Mouse (Mus musculus): Measurements from ENCODE around the gene Hist1h2aa. TPM values are rescaled to one million over a fixed set of nuclear protein-coding genes. Genes with fewer than 3 reads are reported as not detected.

Hist1h2aa gene
- polyA plus RNA-seq, 1 experiment: not detected

DNA sequence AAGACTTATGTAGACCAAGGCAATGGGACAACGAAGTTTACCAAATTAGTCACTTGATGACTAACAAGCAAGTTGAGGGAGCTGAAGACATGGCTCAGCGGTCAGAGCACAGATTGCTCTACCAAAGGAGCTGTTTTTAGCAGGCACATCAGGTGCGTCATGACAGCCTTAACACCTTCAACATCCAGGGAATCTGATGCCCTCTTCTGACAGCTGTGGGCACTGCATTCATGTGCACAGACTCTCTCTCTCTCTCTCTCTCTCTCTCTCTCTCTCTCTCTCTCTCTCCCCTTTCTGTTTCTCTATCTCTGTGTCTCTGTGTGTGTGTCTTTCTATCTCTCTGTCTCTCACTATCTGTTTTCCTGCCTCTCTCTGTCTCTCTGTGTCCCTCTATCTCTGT lies 16.7 kb downstream of the Hist1h2aa start:
- TF ChIP-seq CTCF (IDR thresholded peaks at IDR 0.05; ENCODE audit: control insufficient read depth, insufficient read depth, low read length) (peak; percentile 45), POLR2A (IDR thresholded peaks at IDR 0.05; ENCODE audit: borderline replicate concordance, control insufficient read depth, low read depth, low read length) (no peak)
- Histone ChIP-seq H3K27ac (ENCODE audit: control insufficient read depth, insufficient read depth, low read depth, low read length, poor library complexity) (no peak overlapping the region), H3K4me3 (replicated peaks; ENCODE audit: control insufficient read depth, low read depth, low read length) (no peak overlapping the region), H3K4me1 (ENCODE audit: control insufficient read depth, insufficient read depth, low read length) (no peaks in the 10 kb centered on the region)
- WGBS: 40% methylated on average over 3 of the region's 3 CpGs

DNA sequence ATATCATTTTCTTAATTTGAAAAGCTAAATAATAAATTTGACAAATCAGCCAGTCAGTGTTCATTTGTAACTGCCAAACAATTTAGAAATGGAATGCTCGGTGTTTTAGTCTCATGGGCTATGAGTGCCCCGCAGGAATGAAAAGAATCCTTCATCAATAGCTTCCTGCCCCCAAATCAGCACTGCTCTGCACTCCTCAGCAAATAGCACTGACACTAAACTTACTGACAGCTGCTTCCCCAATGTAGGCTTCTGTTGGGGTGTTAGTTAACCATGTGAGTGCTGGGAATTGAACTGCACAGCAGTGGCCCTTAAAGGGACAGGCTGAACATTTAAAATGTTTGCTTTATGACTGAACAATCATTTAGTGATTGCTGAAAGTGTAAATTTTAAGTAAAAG lies 25.5 kb downstream of the Hist1h2aa start:
- Histone ChIP-seq H3K4me1 (ENCODE audit: control insufficient read depth, insufficient read depth, low read length) (no peaks in the 10 kb centered on the region; the same call in 1 of the 2 replicates), H3K4me3 (replicated peaks; ENCODE audit: control insufficient read depth, low read depth, low read length) (no peak overlapping the region), H3K27ac (ENCODE audit: control insufficient read depth, insufficient read depth, low read depth, low read length, poor library complexity) (no peak overlapping the region)
- no peak for TF ChIP-seq POLR2A (IDR thresholded peaks at IDR 0.05; ENCODE audit: borderline replicate concordance, control insufficient read depth, low read depth, low read length)
- TF ChIP-seq CTCF (IDR thresholded peaks at IDR 0.05; ENCODE audit: control insufficient read depth, insufficient read depth, low read length): no peak
- WGBS: 54% methylated on average over 2 of the region's 2 CpGs

DNA sequence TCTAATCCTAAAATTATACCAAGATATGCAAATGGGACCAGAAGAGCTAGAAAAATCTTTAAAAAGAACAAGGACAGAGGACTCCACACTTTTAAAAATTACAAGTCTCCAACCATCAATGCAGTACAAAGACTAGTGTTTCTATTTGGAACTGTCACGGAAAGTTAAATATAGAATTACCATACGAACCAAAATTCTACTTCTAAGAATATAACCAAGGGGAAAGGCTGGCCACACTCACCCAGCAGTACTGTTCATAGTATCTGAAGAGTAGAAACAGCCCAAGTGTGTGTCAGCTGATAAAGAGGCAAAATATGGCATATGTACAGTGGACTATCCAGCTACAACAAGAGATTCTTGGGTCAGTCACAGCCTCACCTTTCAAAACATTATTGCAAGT lies 30.6 kb downstream of the Hist1h2aa start:
- no peak overlapping the region for H3K4me3 ChIP-seq (replicated peaks; ENCODE audit: control insufficient read depth, low read depth, low read length)
- no peak for TF ChIP-seq CTCF (IDR thresholded peaks at IDR 0.05; ENCODE audit: control insufficient read depth, insufficient read depth, low read length)
- no peak for TF ChIP-seq POLR2A (IDR thresholded peaks at IDR 0.05; ENCODE audit: borderline replicate concordance, control insufficient read depth, low read depth, low read length)
- no peak overlapping the region for H3K27ac ChIP-seq (ENCODE audit: control insufficient read depth, insufficient read depth, low read depth, low read length, poor library complexity)
- H3K4me1 ChIP-seq (ENCODE audit: control insufficient read depth, insufficient read depth, low read length): no peaks in the 10 kb centered on the region; the same call in 1 of the 2 replicates
- WGBS: 51% methylated on average over 2 of the region's 2 CpGs

DNA sequence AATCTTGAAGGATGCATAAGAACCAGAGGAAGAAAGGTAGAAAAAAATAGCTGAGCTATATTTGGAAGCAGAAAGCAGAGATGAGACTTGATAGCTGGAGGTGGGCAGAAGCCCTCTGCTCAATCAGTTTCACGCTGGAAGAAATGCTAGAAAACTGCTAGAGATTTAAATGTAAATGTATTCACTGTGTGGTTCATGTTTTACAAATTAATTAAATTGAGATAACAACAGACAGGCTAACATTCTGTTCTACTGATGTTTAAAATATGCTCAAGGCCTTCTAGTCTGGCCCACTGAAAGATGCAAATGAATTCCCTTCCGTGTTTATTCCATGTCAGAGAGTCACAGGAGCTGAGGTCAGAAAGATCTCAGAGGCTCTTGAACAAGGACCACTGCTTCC lies 37.6 kb downstream of the Hist1h2aa start:
- H3K4me1 ChIP-seq (ENCODE audit: control insufficient read depth, insufficient read depth, low read length): no peaks in the 10 kb centered on the region
- H3K27ac ChIP-seq (ENCODE audit: control insufficient read depth, insufficient read depth, low read depth, low read length, poor library complexity): no peak overlapping the region
- no peak overlapping the region for H3K4me3 ChIP-seq (replicated peaks; ENCODE audit: control insufficient read depth, low read depth, low read length)
- 62% methylated on average over 2 of the region's 2 CpGs for WGBS
- TF ChIP-seq POLR2A (IDR thresholded peaks at IDR 0.05; ENCODE audit: borderline replicate concordance, control insufficient read depth, low read depth, low read length): no peak
- no peak for TF ChIP-seq CTCF (IDR thresholded peaks at IDR 0.05; ENCODE audit: control insufficient read depth, insufficient read depth, low read length)

DNA sequence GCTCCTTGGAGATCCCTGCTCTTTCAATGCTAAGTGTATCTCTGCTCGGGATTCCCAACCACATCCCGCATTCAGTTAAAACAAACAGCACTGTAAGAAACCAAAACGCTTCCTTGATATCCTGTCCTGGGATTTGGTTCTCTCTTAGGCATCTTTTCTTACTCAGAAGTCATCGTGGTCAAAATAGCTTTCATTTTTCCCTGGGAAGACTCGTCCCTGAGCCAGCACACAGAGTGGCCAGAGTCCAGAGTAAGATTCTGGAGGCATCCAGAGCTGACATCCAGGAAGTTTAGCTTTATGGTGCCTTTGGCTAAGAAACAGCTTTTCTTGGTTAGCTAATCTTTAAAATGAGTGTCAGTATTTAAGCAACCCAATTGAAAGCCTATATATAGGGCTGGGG lies 38.0 kb downstream of the Hist1h2aa start:
- TF ChIP-seq POLR2A (IDR thresholded peaks at IDR 0.05; ENCODE audit: borderline replicate concordance, control insufficient read depth, low read depth, low read length): no peak
- no peak for TF ChIP-seq CTCF (IDR thresholded peaks at IDR 0.05; ENCODE audit: control insufficient read depth, insufficient read depth, low read length)
- WGBS: 68% methylated on average over 5 of the region's 5 CpGs
- Histone ChIP-seq H3K4me1 (ENCODE audit: control insufficient read depth, insufficient read depth, low read length) (no peaks in the 10 kb centered on the region), H3K4me3 (replicated peaks; ENCODE audit: control insufficient read depth, low read depth, low read length) (no peak overlapping the region), H3K27ac (ENCODE audit: control insufficient read depth, insufficient read depth, low read depth, low read length, poor library complexity) (no peak overlapping the region)

Other genes with a start within 250 kb of the Hist1h2aa start
- gene Hist1h1t, start 238.6 kb upstream of the Hist1h2aa start, polyA plus RNA-seq (2011; ENCODE audit: insufficient read depth, insufficient read length, low replicate concordance, missing spikeins): 3.9 TPM in 1 of 2 replicates, not detected in the other
- 7.1 and 15.1 TPM in 2 replicates for gene Hist1h4c, start 236.0 kb upstream of the Hist1h2aa start, polyA plus RNA-seq (2011; ENCODE audit: insufficient read depth, insufficient read length, low replicate concordance, missing spikeins)
- 4.0 and 4.5 TPM in 2 replicates for gene Hfe, start 223.6 kb upstream of the Hist1h2aa start, polyA plus RNA-seq (2011; ENCODE audit: insufficient read depth, insufficient read length, low replicate concordance, missing spikeins)
- 78.9 and 108 TPM in 2 replicates for gene Hist1h1c, start 195.7 kb upstream of the Hist1h2aa start, polyA plus RNA-seq (2011; ENCODE audit: insufficient read depth, insufficient read length, low replicate concordance, missing spikeins)
- gene Hist1h3c, start 188.9 kb upstream of the Hist1h2aa start, polyA plus RNA-seq (2011; ENCODE audit: insufficient read depth, insufficient read length, low replicate concordance, missing spikeins): 42.2 and 62.6 TPM in 2 replicates
- 65.7 and 136 TPM in 2 replicates for gene Hist1h2bb, start 187.7 kb upstream of the Hist1h2aa start, polyA plus RNA-seq (2011; ENCODE audit: insufficient read depth, insufficient read length, low replicate concordance, missing spikeins)
- 30.3 and 31.4 TPM in 2 replicates for gene Hist1h2ab, start 183.3 kb upstream of the Hist1h2aa start, polyA plus RNA-seq (2011; ENCODE audit: insufficient read depth, insufficient read length, low replicate concordance, missing spikeins)
- gene Hist1h3b, start 182.2 kb upstream of the Hist1h2aa start, polyA plus RNA-seq (2011; ENCODE audit: insufficient read depth, insufficient read length, low replicate concordance, missing spikeins): 19.6 TPM in 1 of 2 replicates, not detected in the other
- 275 and 281 TPM in 2 replicates for gene Hist1h4b, start 177.4 kb upstream of the Hist1h2aa start, polyA plus RNA-seq (2011; ENCODE audit: insufficient read depth, insufficient read length, low replicate concordance, missing spikeins)
- gene Hist1h4a, start 173.2 kb upstream of the Hist1h2aa start, polyA plus RNA-seq (2011; ENCODE audit: insufficient read depth, insufficient read length, low replicate concordance, missing spikeins): 62.7 and 98.3 TPM in 2 replicates
- gene Hist1h3a, start 172.1 kb upstream of the Hist1h2aa start, polyA plus RNA-seq (2011; ENCODE audit: insufficient read depth, insufficient read length, low replicate concordance, missing spikeins): 11.4 and 30.9 TPM in 2 replicates
- 38.3 and 41.6 TPM in 2 replicates for gene Hist1h1a, start 170.8 kb upstream of the Hist1h2aa start, polyA plus RNA-seq (2011; ENCODE audit: insufficient read depth, insufficient read length, low replicate concordance, missing spikeins)
- not detected in 2 replicates for gene Trim38, start 164.5 kb upstream of the Hist1h2aa start, polyA plus RNA-seq (2011; ENCODE audit: insufficient read depth, insufficient read length, low replicate concordance, missing spikeins)
- gene Slc17a2, start 127.5 kb upstream of the Hist1h2aa start, polyA plus RNA-seq (2011; ENCODE audit: insufficient read depth, insufficient read length, low replicate concordance, missing spikeins): 1.4 TPM in 1 of 2 replicates, not detected in the other
- gene Slc17a3, start 95.0 kb upstream of the Hist1h2aa start, polyA plus RNA-seq (2011; ENCODE audit: insufficient read depth, insufficient read length, low replicate concordance, missing spikeins): 2.9 TPM in 1 of 2 replicates, not detected in the other
- gene Slc17a1, start 66.7 kb upstream of the Hist1h2aa start, polyA plus RNA-seq (2011; ENCODE audit: insufficient read depth, insufficient read length, low replicate concordance, missing spikeins): not detected in 2 replicates
- gene Slc17a4, start 19.5 kb upstream of the Hist1h2aa start, polyA plus RNA-seq (2011; ENCODE audit: insufficient read depth, insufficient read length, low replicate concordance, missing spikeins): not detected in 2 replicates
- not detected in 2 replicates for gene Hist1h2ba, start 306 bp upstream of the Hist1h2aa start, polyA plus RNA-seq (2011; ENCODE audit: insufficient read depth, insufficient read length, low replicate concordance, missing spikeins)
- gene Scgn, start 56.8 kb downstream of the Hist1h2aa start, polyA plus RNA-seq (2011; ENCODE audit: insufficient read depth, insufficient read length, low replicate concordance, missing spikeins): not detected in 2 replicates

Data from bone marrow, adult 2 months (tissue).